Comparison of ENCODE assay signal across 8 mouse cellular contexts in the genomic region with DNA sequence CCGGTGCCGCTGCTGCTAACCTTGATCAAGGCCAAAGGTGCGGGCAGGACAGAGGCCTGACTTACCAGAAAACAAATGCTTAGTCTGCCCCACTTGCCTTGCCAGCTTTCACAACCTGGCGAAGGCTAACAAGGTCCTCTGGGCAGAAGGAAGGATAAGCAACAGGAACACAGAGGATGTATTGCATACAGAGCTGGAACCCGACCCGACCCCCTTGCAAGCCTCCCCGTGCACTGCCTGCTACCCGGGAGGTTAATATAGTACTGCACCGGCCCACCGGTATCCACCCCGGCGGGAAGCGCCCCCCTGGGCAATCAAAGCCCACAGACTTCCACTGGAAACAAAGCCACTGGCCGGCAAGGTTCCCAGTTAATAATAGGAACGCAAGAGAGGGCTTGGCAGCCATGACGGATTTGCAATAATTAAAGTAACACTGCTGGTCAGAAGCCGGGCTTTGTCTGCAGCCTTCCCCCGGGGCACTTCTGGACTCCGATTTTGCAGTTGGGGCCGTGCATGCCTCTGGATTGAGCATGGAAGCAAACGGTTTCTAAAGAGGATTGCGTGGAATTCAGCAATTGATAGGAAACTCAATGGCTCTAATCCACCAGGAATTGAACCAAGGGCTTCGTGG. TPM values are rescaled to one million over a fixed set of nuclear protein-coding genes. Genes with fewer than 3 reads are reported as not detected.
DNase-seq lines count a peak whose midpoint lies in the region; ATAC-seq and TF ChIP-seq lines count a peak whose summit lies in the region.

No protein-coding gene starts in this region.

- intact Hi-C loops in gastrocnemius, adult 2 months (cut with DNase I) = no loop called here

- peak; percentile 32 for DNase-seq in gastrocnemius, adult 2 months
- no peak for DNase-seq in gastrocnemius, adult 18-20 months (ENCODE audit: low spot score)
- peak; percentile 71 for DNase-seq in embryo, embryonic 10.5 days (ENCODE audit: low spot score)
- DNase-seq in kidney, postnatal 36 days = peak; percentile 46 to 55
- no peak for DNase-seq in B cell, adult 2 months
- DNase-seq in right cerebral cortex, postnatal 4 days = no peak

- TF ChIP-seq CTCF in gastrocnemius, adult 2 months (IDR thresholded peaks at IDR 0.05) = no peak

- H3K36me3 ChIP-seq in heart, embryonic 14.5 days (ENCODE audit: control insufficient read depth, insufficient read depth, low read length) = no peaks in the 10 kb centered on the region
- H3K36me3 ChIP-seq in stomach, embryonic 15.5 days = no peaks in the 10 kb centered on the region

- 22% methylated on average over 23 of the region's 23 CpGs for WGBS in heart, embryonic 14.5 days
- WGBS in stomach, embryonic 15.5 days = 25% methylated on average over 23 of the region's 23 CpGs

- no peak overlapping the region for H3K27ac ChIP-seq in gastrocnemius, adult 2 months
- no peak overlapping the region for H3K27ac ChIP-seq in heart, embryonic 14.5 days (replicated peaks in 1 of 2; ENCODE audit: control insufficient read depth in 1 of 2, insufficient read depth in 1 of 2, low read depth in 2 of 2, low read length in 2 of 2)
- H3K27ac ChIP-seq in stomach, embryonic 15.5 days = no peak overlapping the region

- peak overlapping the region; percentile 18 for H3K4me3 ChIP-seq in gastrocnemius, adult 2 months
- no peak overlapping the region for H3K4me3 ChIP-seq in heart, embryonic 14.5 days (ENCODE audit: control insufficient read depth in 1 of 2, insufficient read depth in 1 of 2, low read depth in 1 of 2, low read length in 2 of 2)
- H3K4me3 ChIP-seq in stomach, embryonic 15.5 days (replicated peaks) = no peak overlapping the region

- H3K27me3 ChIP-seq in heart, embryonic 14.5 days (ENCODE audit: control insufficient read depth, insufficient read depth, low read length) = peaks cover 3% of the 10 kb centered on the region; the same call in 1 of the 2 replicates
- H3K27me3 ChIP-seq in stomach, embryonic 15.5 days (replicated peaks) = no peaks in the 10 kb centered on the region

- H3K4me2 ChIP-seq in heart, embryonic 14.5 days (ENCODE audit: low read length) = peak overlapping the region; percentile 41
- peak overlapping the region; percentile 9; the same call in 1 of the 2 replicates for H3K4me2 ChIP-seq in stomach, embryonic 15.5 days

- no peaks in the 10 kb centered on the region for H3K9me3 ChIP-seq in heart, embryonic 14.5 days (ENCODE audit: control insufficient read depth, low read length)
- H3K9me3 ChIP-seq in stomach, embryonic 15.5 days = no peaks in the 10 kb centered on the region

- H3K4me1 ChIP-seq in heart, embryonic 14.5 days (ENCODE audit: control insufficient read depth in 2 of 2, insufficient read depth in 2 of 2, low read length in 2 of 2) = peaks cover 9 to 13% of the 10 kb centered on the region in 2 experiments; a peak in 3 of 4 replicates
- no peaks in the 10 kb centered on the region for H3K4me1 ChIP-seq in stomach, embryonic 15.5 days

- ATAC-seq in heart, embryonic 14.5 days (ENCODE audit: insufficient number of reproducible peaks, insufficient read depth, low FRiP score, low read depth) = no peak
- ATAC-seq in stomach, embryonic 15.5 days (ENCODE audit: insufficient read depth, low FRiP score, low read depth) = no peak

- no peak overlapping the region for H3K9ac ChIP-seq in heart, embryonic 14.5 days (ENCODE audit: low read length)
- no peak overlapping the region for H3K9ac ChIP-seq in stomach, embryonic 15.5 days

RNA-seq across cellular contexts. Expression of gene Kank1, which starts 28.9 kb away (rescaled TPM):
- total RNA-seq in gastrocnemius, adult 2 months (2021) = 10 to 100 TPM; 17.4 to 19.2 TPM
- total RNA-seq in gastrocnemius, adult 18-20 months (2021) = 10 to 100 TPM; 21.8 to 25.8 TPM
- polyA plus RNA-seq in heart, embryonic 14.5 days (2014; fragmentation: Nextera tagmentation; extraction: Ambion mirVana) = 43.2 and 46.4 TPM in 2 replicates
- polyA plus RNA-seq in stomach, embryonic 15.5 days (2015; fragmentation: Nextera tagmentation; extraction: Ambion mirVana) = 23.0 and 25.5 TPM in 2 replicates

Comparison
In these comparisons a context has a peak if more than half of its experiments do, and no peak if none do; other contexts are left out.
1. DNase-seq: peak in gastrocnemius, adult 2 months (single experiment), embryo, embryonic 10.5 days (single experiment) and kidney, postnatal 36 days (2 of 2); none in gastrocnemius, adult 18-20 months (single experiment), B cell, adult 2 months (0 of 2) and right cerebral cortex, postnatal 4 days (single experiment).